Mouse (Mus musculus): ENCODE measurements at regions not wholly inside any gene's neighbourhood (a gene's known extent, or its start where the extent isn't known, plus 50 kb on each side); places are given as distances from the start of the nearest gene placed in this dataset.

DNA sequence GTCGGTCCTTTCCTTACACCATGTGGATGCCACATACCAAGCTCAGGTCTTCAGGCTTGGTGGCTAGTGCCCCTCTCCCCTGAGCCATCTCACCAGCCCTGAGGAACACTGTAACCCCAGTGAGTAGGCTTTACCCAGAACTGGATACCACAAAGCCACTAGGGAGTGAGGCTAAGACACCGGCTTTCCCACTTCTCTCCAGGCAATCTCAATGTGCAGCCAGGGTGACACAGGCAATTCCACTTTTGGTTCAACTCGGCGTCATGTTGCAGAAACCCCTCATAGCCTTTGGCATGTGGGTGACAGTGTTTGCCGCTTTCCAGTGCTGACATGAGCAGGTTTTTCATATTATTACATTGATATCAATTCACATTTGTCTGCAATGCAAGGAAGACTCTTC is 164.6 kb upstream of the Gcfc2 start:
- Histone ChIP-seq H3K27me3 (ENCODE audit: control insufficient read depth, insufficient read depth, low read length) (no peaks in the 10 kb centered on the region), H3K27ac (replicated peaks; ENCODE audit: low read depth, low read length) (no peak overlapping the region), H3K9me3 (ENCODE audit: control insufficient read depth, low read length) (no peaks in the 10 kb centered on the region), H3K4me3 (replicated peaks; ENCODE audit: low read length) (no peak overlapping the region), H3K9ac (ENCODE audit: low read depth, low read length, severe bottlenecking) (no peak overlapping the region), H3K36me3 (ENCODE audit: control insufficient read depth, insufficient read depth, low read length) (no peaks in the 10 kb centered on the region), H3K4me1 (ENCODE audit: control insufficient read depth, insufficient read depth, low read length) (no peaks in the 10 kb centered on the region), H3K4me2 (replicated peaks; ENCODE audit: low read depth, low read length, severe bottlenecking) (no peak overlapping the region)
- DNase-seq (ENCODE audit: low spot score) (no peak), ATAC-seq (ENCODE audit: low FRiP score, low read depth) (no peak)
- TF ChIP-seq POLR2A (IDR thresholded peaks at IDR 0.05; ENCODE audit: borderline replicate concordance, extremely low read depth, insufficient read depth, insufficient read length): no peak
- 86% methylated on average over 5 of the region's 5 CpGs for WGBS

DNA sequence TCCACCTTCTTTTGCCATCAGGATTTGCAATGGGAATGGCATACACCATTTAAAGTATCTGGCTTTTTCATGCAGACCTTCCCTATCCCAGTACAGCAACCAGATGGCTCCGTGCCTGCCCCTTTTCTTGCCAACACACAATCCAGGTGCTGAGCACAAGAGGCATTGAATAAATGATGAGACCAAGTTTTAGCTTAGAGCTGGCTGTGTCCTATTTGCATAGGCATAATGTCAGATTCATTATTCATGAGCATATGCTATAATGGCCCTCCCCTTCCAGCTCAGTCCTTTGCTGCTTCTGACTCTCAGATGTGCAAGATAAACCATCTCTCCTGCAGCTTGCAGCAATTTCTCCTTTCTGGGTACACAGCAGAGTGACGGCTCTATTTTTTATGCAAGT is 163.3 kb upstream of the Gcfc2 start:
- ATAC-seq (ENCODE audit: low FRiP score, low read depth) (no peak), DNase-seq (ENCODE audit: low spot score) (no peak)
- Histone ChIP-seq H3K27ac (replicated peaks; ENCODE audit: low read depth, low read length) (no peak overlapping the region), H3K9me3 (ENCODE audit: control insufficient read depth, low read length) (no peaks in the 10 kb centered on the region), H3K4me1 (ENCODE audit: control insufficient read depth, insufficient read depth, low read length) (no peaks in the 10 kb centered on the region), H3K27me3 (ENCODE audit: control insufficient read depth, insufficient read depth, low read length) (no peaks in the 10 kb centered on the region), H3K4me2 (replicated peaks; ENCODE audit: low read depth, low read length, severe bottlenecking) (no peak overlapping the region), H3K9ac (ENCODE audit: low read depth, low read length, severe bottlenecking) (no peak overlapping the region), H3K4me3 (replicated peaks; ENCODE audit: low read length) (no peak overlapping the region), H3K36me3 (ENCODE audit: control insufficient read depth, insufficient read depth, low read length) (no peaks in the 10 kb centered on the region)
- no peak for TF ChIP-seq POLR2A (IDR thresholded peaks at IDR 0.05; ENCODE audit: borderline replicate concordance, extremely low read depth, insufficient read depth, insufficient read length)
- 53% methylated on average over 2 of the region's 2 CpGs for WGBS

GRCm38 (mm10) chr6:81765831-81766230 is 157.6 kb upstream of the Gcfc2 start:
- Histone ChIP-seq H3K9ac (ENCODE audit: low read depth, low read length, severe bottlenecking) (no peak overlapping the region), H3K4me1 (ENCODE audit: control insufficient read depth, insufficient read depth, low read length) (no peaks in the 10 kb centered on the region; the same call in 1 of the 2 replicates), H3K4me2 (replicated peaks; ENCODE audit: low read depth, low read length, severe bottlenecking) (no peak overlapping the region), H3K4me3 (replicated peaks; ENCODE audit: low read length) (no peak overlapping the region), H3K9me3 (ENCODE audit: control insufficient read depth, low read length) (no peaks in the 10 kb centered on the region), H3K36me3 (ENCODE audit: control insufficient read depth, insufficient read depth, low read length) (no peaks in the 10 kb centered on the region), H3K27me3 (ENCODE audit: control insufficient read depth, insufficient read depth, low read length) (no peaks in the 10 kb centered on the region), H3K27ac (replicated peaks; ENCODE audit: low read depth, low read length) (no peak overlapping the region)
- TF ChIP-seq POLR2A (IDR thresholded peaks at IDR 0.05; ENCODE audit: borderline replicate concordance, extremely low read depth, insufficient read depth, insufficient read length): no peak
- WGBS: 90% methylated on average over 7 of the region's 7 CpGs
- DNase-seq (ENCODE audit: low spot score) (no peak), ATAC-seq (ENCODE audit: low FRiP score, low read depth) (no peak)

GRCm38 (mm10) chr6:81766800-81767199 is 156.7 kb upstream of the Gcfc2 start:
- Histone ChIP-seq H3K4me2 (replicated peaks; ENCODE audit: low read depth, low read length, severe bottlenecking) (no peak overlapping the region), H3K36me3 (ENCODE audit: control insufficient read depth, insufficient read depth, low read length) (no peaks in the 10 kb centered on the region), H3K27me3 (ENCODE audit: control insufficient read depth, insufficient read depth, low read length) (no peaks in the 10 kb centered on the region), H3K4me3 (replicated peaks; ENCODE audit: low read length) (no peak overlapping the region), H3K9ac (ENCODE audit: low read depth, low read length, severe bottlenecking) (no peak overlapping the region), H3K27ac (replicated peaks; ENCODE audit: low read depth, low read length) (no peak overlapping the region), H3K9me3 (ENCODE audit: control insufficient read depth, low read length) (no peaks in the 10 kb centered on the region), H3K4me1 (ENCODE audit: control insufficient read depth, insufficient read depth, low read length) (no peaks in the 10 kb centered on the region; the same call in 1 of the 2 replicates)
- TF ChIP-seq POLR2A (IDR thresholded peaks at IDR 0.05; ENCODE audit: borderline replicate concordance, extremely low read depth, insufficient read depth, insufficient read length): no peak
- 87% methylated on average over 4 of the region's 4 CpGs for WGBS
- DNase-seq (ENCODE audit: low spot score) (no peak), ATAC-seq (ENCODE audit: low FRiP score, low read depth) (no peak)

DNA sequence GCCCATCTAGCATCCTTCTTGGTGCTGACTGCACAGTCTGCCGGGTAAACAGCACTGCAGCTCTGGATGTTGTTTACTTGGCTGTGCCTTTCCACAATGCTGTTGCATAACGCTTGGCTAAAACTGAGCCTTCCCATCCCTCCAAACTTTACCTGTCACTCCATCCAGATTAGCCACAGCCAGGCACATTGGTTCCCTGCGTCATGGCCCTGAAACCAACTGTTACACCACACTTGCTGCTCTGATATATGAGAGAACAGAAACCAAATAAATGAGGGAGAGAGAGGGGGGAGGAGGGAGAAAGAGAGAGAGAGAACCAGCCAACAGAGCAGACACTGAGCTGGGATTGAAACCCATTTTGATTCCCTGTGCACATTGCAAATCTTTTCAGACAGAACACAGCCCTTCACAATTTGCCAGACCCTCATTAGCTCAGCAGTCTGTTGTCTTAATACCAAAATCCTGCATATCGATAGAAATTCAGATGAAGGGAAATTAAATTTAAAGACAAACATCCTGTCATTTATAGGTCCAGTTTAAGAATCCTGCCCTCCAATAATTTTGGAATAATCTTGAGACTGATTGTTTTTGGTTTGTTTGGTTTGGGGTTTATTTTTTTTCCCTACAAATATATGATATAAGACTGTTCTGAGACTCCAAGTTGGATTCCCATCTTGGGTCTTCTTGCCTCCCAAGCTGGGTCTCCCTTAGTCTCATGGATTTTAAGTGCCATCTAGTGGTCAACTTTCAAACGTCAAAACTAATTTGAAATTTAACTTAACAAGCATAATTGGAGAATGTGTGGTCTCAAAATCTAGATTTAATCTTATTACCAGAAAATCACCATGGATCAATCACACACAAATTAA is 154.6 kb upstream of the Gcfc2 start:
- no peak overlapping the region for H3K9ac ChIP-seq (ENCODE audit: low read depth, low read length, severe bottlenecking)
- no peaks in the 10 kb centered on the region for H3K9me3 ChIP-seq (ENCODE audit: control insufficient read depth, low read length)
- no peak overlapping the region for H3K4me2 ChIP-seq (replicated peaks; ENCODE audit: low read depth, low read length, severe bottlenecking)
- DNase-seq (ENCODE audit: low spot score) (peak; percentile 55), ATAC-seq (ENCODE audit: low FRiP score, low read depth) (peak; percentile 53; the same call in 1 of the 2 replicates)
- 53% methylated on average over 5 of the region's 5 CpGs for WGBS
- no peaks in the 10 kb centered on the region for H3K27me3 ChIP-seq (ENCODE audit: control insufficient read depth, insufficient read depth, low read length)
- no peaks in the 10 kb centered on the region; the same call in 1 of the 2 replicates for H3K4me1 ChIP-seq (ENCODE audit: control insufficient read depth, insufficient read depth, low read length)
- no peak for TF ChIP-seq POLR2A (IDR thresholded peaks at IDR 0.05; ENCODE audit: borderline replicate concordance, extremely low read depth, insufficient read depth, insufficient read length)
- no peaks in the 10 kb centered on the region for H3K36me3 ChIP-seq (ENCODE audit: control insufficient read depth, insufficient read depth, low read length)
- H3K27ac ChIP-seq (replicated peaks; ENCODE audit: low read depth, low read length): no peak overlapping the region
- no peak overlapping the region for H3K4me3 ChIP-seq (replicated peaks; ENCODE audit: low read length)
